Mouse (Mus musculus) kidney, adult 11 months (tissue): ENCODE results near the gene Snx5.

Experiments used
- DNase-seq: peaks from one replicate; pipeline ENCODE4 v3.0.0; 2022

Gene Snx5

GRCm38 (mm10) chr2:144226906-144227586, 43.7 kb downstream of the Snx5 start:
- DNase-seq: no peak

DNA sequence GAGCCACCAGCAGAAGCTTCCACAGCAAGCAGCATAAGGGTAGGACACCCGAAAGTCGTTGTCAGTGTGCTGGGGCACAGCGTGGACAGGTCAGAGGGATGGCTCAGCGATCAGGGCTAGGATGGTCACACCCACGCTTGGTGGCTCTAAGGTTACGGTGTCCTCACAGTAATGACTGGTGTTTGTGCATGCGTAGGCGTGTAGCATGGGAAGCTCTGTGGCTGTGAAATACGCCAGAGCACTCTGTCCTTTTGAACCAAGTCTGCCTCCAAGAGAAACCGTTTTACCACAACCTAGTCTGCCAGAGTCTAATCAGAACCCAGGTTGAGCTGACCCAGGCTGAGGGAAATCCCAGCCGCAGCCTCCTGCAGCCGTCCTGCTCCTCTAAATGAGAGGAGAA, 46.4 kb downstream of the Snx5 start:
- no peak for DNase-seq

- DNase-seq: no peak
Measured at GRCm38 (mm10) chr2:144215601-144216000, 55.1 kb downstream of the Snx5 start.

- DNase-seq: no peak
Measured at GRCm38 (mm10) chr2:144215195-144215594, 55.5 kb downstream of the Snx5 start.

DNA sequence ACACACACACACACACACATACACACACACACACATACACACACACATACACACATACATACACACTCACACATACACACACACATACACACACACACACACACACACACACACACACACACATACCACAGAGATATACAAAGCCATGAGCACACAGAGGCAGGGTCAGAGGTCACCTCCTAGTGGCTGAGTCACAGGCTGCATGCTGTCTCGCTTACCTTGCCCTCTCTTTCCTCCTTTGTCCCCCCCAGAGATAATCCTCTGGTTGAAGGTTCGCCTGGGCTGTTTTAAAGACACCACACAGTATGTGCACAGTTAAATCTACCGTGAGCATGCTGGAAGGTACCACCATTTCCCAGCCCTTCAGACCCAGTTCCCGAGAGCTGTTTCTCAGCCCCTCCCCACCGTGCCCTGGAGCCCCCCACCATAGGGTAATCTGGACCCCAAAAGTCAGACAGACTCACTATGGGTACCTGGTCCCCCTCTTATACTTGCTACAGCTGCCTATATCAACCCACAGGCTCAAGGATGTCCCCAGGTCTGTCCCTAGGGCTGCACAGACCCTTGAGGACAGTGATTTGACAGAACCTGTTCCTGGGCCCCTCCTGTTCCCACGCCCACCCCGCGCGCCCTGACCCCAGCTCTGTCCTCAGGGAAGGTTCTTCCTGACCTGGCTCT, 56.1 kb downstream of the Snx5 start:
- DNase-seq: no peak

GRCm38 (mm10) chr2:144213803-144214202, 56.9 kb downstream of the Snx5 start:
- DNase-seq: no peak

GRCm38 (mm10) chr2:144209425-144209824, 61.3 kb downstream of the Snx5 start:
- no peak for DNase-seq

DNA sequence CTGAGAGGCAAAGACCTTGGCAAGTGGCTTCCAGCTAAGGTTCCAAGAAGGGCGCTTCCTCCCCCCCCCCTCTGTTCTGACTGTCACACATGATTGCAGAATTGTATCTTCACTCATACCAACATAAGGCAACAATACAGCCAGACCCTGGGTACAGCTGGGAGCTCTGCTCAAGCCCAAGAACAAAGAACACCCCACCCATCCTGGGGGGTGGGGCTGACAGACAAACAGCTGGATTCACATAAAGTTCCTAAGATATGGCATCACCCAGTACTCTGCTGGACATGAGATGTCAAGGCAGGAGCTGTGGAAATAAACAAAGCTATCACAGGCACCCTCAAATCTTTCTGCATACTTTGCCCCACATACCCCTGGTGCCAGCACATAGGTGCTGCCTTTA, 63.3 kb downstream of the Snx5 start:
- no peak for DNase-seq

DNA sequence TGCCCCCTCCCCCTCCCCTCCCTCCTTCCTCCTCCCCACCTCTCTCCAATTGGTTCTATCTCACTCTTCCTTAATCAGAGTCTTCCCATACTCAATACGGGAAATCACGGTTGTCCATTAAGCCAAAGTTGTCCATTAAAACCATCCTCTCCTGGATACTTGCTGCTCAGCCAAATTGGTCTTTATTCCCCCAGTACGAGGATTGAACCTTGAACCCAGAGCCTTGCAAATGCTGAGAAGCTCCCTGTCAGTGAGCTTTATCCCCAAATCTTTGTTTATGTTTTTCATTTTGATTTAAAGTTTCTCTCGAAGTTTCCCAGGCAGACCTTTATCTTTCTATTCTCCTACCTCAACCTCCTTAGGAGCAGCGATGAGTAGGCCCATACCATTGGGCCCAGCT, 67.7 kb downstream of the Snx5 start:
- DNase-seq: peak; percentile 47

GRCm38 (mm10) chr2:144202567-144202966, 68.1 kb downstream of the Snx5 start:
- no peak for DNase-seq

DNA sequence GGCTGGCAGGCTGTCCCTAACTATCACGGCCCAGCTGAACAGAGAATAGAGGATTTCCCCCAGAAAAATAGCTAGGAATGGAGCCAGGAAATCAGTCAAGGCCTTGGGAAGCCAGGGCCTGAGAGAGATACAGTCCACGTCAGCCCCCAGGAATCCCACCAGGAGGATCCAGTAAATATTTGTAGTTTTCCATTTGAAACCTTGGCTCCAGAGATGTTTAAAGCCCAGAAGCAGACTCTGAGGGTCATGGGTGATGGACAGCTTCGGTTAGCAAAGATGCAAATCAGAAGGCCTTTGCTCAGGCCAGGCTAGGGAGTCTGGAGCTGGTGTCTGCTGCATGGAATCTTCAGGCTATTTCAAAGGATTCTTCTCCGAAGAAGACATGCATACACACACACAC, 68.6 kb downstream of the Snx5 start:
- peak; percentile 20 for DNase-seq
